Mouse (Mus musculus): ENCODE measurements at regions not wholly inside any gene's neighbourhood (a gene's known extent, or its start where the extent isn't known, plus 50 kb on each side); places are given as distances from the start of the nearest gene placed in this dataset.

- no peak for TF ChIP-seq ZC3H11A (IDR thresholded peaks at IDR 0.05; ENCODE audit: borderline replicate concordance, low read depth, low read length)
- TF ChIP-seq HCFC1 (IDR thresholded peaks at IDR 0.05; ENCODE audit: borderline replicate concordance, insufficient read depth, low read length) = no peak
- TF ChIP-seq CHD2 (IDR thresholded peaks at IDR 0.05; ENCODE audit: low read depth, low read length) = no peak
Observed at GRCm38 (mm10) chr1:13935938-13936491, 2157.1 kb downstream of the 4930444P10Rik start.

Data from ES-E14 (cell line).